ENCODE assay signal across 7 mouse cellular contexts in the genomic region with DNA sequence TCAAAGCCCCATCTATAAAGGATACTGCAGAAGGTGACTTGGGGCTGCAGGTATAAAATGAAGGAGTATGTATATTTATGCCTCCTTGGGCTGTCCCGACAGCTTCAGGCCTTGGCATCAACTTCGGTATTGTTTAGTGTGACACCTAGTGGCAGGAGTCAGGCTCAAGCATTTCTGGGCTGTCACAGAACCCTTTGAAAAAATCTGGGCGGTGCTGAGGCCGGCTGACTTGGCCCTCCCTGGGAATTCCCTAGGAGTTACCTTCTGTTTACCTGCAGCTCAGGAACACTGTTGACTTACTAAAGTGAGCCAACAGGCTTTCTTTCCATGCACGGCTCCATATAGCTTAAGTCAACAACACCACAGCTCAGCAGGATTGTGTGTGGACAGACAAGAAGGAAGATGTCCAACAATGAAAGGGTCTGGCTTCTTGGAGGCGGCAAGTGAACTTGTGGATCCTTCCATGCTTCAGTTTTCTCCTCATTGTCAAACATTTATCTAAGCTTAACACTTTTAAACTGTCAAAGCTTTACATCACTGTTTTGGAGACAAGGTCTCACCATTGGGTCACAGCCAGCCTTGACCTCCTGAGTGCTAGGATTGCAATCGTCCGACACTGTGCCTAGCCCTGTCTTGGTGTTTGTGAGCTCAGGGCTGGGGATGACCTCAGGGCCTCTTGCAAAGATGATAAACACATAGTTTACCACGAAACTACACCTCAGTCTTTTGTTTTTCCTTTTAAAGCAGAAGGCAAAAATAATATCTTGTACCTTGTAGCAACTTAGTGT. TPM values are rescaled to one million over a fixed set of nuclear protein-coding genes. Genes with fewer than 3 reads are reported as not detected.
DNase-seq lines count a peak whose midpoint lies in the region; ATAC-seq and TF ChIP-seq lines count a peak whose summit lies in the region.

No protein-coding gene starts in this region.

- no peaks in the 10 kb centered on the region for H3K27me3 ChIP-seq in hindbrain, postnatal 0 days (ENCODE audit: insufficient read depth, low read length)

- no peak for ATAC-seq in hindbrain, postnatal 0 days

- no peak overlapping the region for H3K4me2 ChIP-seq in hindbrain, postnatal 0 days (ENCODE audit: low read depth, low read length)

- H3K27ac ChIP-seq in cortical plate, adult 2 months (ENCODE audit: insufficient read depth, low read length) = no peak overlapping the region; the same call in 1 of the 2 replicates
- H3K27ac ChIP-seq in hindbrain, postnatal 0 days = no peak overlapping the region

- TF ChIP-seq POLR2A in cortical plate, adult 2 months (IDR thresholded peaks at IDR 0.05; ENCODE audit: extremely low read depth, insufficient read depth, low read length) = no peak
- no peak for TF ChIP-seq POLR2A in lung, adult 2 months (IDR thresholded peaks at IDR 0.05; ENCODE audit: borderline replicate concordance, extremely low read depth, low read depth, low read length)

- peaks cover 5% of the 10 kb centered on the region; the same call in 1 of the 2 replicates for H3K36me3 ChIP-seq in hindbrain, postnatal 0 days (ENCODE audit: insufficient read depth, low read length)

- H3K9me3 ChIP-seq in hindbrain, postnatal 0 days (ENCODE audit: low read length) = no peaks in the 10 kb centered on the region

- no peak overlapping the region for H3K9ac ChIP-seq in hindbrain, postnatal 0 days (replicated peaks; ENCODE audit: low read length)

- WGBS in hindbrain, postnatal 0 days = 35% methylated on average over 9 of the region's 9 CpGs
- 24% methylated on average over 9 of the region's 9 CpGs for WGBS in lung, adult 2 months

- no peaks in the 10 kb centered on the region; the same call in 1 of the 2 replicates for H3K4me1 ChIP-seq in cortical plate, adult 2 months (ENCODE audit: control insufficient read depth, insufficient read depth, low read length)
- H3K4me1 ChIP-seq in hindbrain, postnatal 0 days (ENCODE audit: insufficient read depth, low read length) = 0 out of 2 replicates have a peak, but pooled peaks cover 9% of the 10 kb centered on the region
- peaks cover 22% of the 10 kb centered on the region for H3K4me1 ChIP-seq in lung, adult 2 months (ENCODE audit: control insufficient read depth, insufficient read depth, low read length)

- TF ChIP-seq CTCF in cortical plate, adult 2 months (IDR thresholded peaks at IDR 0.05; ENCODE audit: extremely low read depth, insufficient read depth, low read length) = peak; percentile 71
- TF ChIP-seq CTCF in hindbrain, postnatal 0 days (IDR thresholded peaks at IDR 0.05; ENCODE audit: low read depth) = peak; percentile 83
- peak; percentile 79 for TF ChIP-seq CTCF in lung, adult 2 months (IDR thresholded peaks at IDR 0.05; ENCODE audit: insufficient read depth, low read length)

- peak; percentile 74 for DNase-seq in urinary bladder, postnatal 14 days (ENCODE audit: low spot score)
- DNase-seq in urinary bladder, adult 2 months (ENCODE audit: low spot score) = no peak
- DNase-seq in adrenal gland, adult 2 months = peak; percentile 78
- DNase-seq in hindbrain, postnatal 0 days (ENCODE audit: low spot score) = peak; percentile 85
- DNase-seq in lung, adult 2 months = peak; percentile 66
- DNase-seq in right cerebral cortex, postnatal 4 days = peak; percentile 26

- H3K4me3 ChIP-seq in cortical plate, adult 2 months (ENCODE audit: insufficient read depth, low read length) = no peak overlapping the region
- H3K4me3 ChIP-seq in hindbrain, postnatal 0 days (ENCODE audit: low read length) = no peak overlapping the region
- no peak overlapping the region for H3K4me3 ChIP-seq in lung, adult 2 months (replicated peaks; ENCODE audit: extremely low read depth, low read depth, low read length)

RNA-seq across cellular contexts. Expression of a gene that starts 2.9 kb away (rescaled TPM):
- polyA plus RNA-seq in urinary bladder, adult 2 months (2012; rRNA removed) = 69.7 and 83.8 TPM in 2 replicates
- 10 to 100 TPM; 90.6 to 94.6 TPM for total RNA-seq in adrenal gland, adult 2 months (2021)
- polyA plus RNA-seq in adrenal gland, adult 2 months (2012; rRNA removed) = 197 and 256 TPM in 2 replicates
- 35.4 and 40.2 TPM in 2 replicates for polyA plus RNA-seq in cortical plate, adult 2 months (2012; rRNA removed)
- 52.4 and 79.0 TPM in 2 replicates for total RNA-seq in hindbrain, postnatal 0 days (2014; rRNA removed)
- 81.5 and 86.6 TPM in 2 replicates for polyA plus RNA-seq in hindbrain, postnatal 0 days (2015; fragmentation: Nextera tagmentation; extraction: Ambion mirVana)
- 282 and 367 TPM in 2 replicates for polyA plus RNA-seq in lung, adult 2 months (2012; rRNA removed)
